Mouse (Mus musculus): ENCODE measurements around the gene Pdss2. TPM values are rescaled to one million over a fixed set of nuclear protein-coding genes. Genes with fewer than 3 reads are reported as not detected.

The Pdss2 gene
- polyA plus RNA-seq, 1 experiment from 2014 or later: 8.0 TPM

DNA sequence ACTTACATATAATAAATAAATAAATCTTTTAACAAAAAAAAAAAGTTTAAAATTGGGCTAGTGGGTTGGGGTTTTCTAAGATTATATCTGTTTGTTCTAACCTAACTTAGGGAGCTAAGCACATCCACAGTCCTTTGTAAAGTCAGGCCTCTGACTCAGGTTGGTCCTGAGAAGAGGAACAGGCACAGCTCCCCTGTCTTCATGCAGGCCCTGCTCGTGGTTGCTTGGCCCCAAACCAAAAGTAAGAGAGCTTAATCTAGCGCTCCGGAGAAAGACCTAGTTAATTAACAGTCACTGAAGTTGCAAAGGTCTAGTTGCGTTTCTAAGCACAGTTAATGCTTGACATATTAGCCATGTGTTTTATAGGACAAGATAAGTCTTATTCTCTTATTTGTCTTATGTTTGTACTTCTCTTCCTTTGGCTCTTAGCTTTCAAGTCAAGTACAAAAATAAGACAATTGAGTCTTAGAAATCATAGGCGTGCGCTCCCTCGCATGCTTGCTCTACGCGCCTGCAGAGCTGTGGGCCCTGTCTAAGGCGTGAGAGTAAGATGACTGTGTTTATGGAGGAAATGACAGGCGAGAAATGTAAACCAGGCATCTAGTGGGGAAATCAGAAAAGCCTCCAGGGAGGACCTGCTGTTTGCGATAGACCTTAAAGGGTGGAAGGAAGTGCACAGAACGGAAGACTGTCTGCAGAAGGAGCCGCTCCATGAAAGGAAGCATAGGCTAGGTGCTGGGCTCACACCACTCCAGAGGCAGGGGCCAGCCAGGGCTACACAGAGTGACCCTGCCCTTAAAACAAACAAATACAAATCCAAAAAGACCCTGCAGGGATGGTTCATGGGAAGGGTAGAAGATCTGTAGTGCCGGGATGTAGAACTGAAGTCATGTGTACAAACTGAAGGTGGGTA, 157.7 kb downstream of the Pdss2 start:
- Histone ChIP-seq H3K27ac (ENCODE audit: low read depth, low read length) (peak overlapping the region; percentile 63; the same call in 1 of the 2 replicates), H3K27me3 (replicated peaks; ENCODE audit: control insufficient read depth, insufficient read depth, low read length) (no peaks in the 10 kb centered on the region), H3K9ac (ENCODE audit: low read depth, low read length) (no peak overlapping the region), H3K4me2 (replicated peaks; ENCODE audit: low read depth) (peak overlapping the region; percentile 44), H3K4me1 (replicated peaks; ENCODE audit: control insufficient read depth, insufficient read depth, low read length) (0 out of 2 replicates have a peak, but pooled peaks cover 4% of the 10 kb centered on the region), H3K9me3 (ENCODE audit: control insufficient read depth) (no peaks in the 10 kb centered on the region), H3K4me3 (ENCODE audit: low read depth, low read length) (no peak overlapping the region), H3K36me3 (ENCODE audit: control insufficient read depth, insufficient read depth) (no peaks in the 10 kb centered on the region)
- TF ChIP-seq CTCF (IDR thresholded peaks at IDR 0.05; ENCODE audit: low read depth): no peak
- 22% methylated on average over 15 of the region's 15 CpGs for WGBS
- ATAC-seq: peak; percentile 36; the same call in 1 of the 2 replicates

DNA sequence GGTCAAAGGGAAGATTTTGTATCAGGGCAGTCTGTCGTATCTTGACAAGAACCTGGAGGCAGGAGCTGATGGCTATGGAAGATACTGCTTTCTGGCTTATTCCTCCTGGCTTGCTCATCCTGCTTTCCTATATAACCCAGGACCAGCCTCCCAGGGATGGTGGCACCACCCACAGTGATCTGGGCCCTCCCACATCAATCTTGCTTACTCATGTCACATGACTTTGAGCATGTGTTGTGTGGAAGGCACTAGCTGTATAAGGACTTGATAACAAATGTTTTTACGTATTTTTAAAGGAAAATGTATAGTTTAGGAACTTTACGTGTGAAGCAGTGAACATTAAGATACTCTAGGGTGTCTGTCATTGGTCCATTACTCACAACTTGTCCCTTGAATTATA, 161.4 kb downstream of the Pdss2 start:
- H3K4me2 ChIP-seq (replicated peaks; ENCODE audit: low read depth): no peak overlapping the region
- H3K9ac ChIP-seq (ENCODE audit: low read depth, low read length): no peak overlapping the region
- WGBS: 85% methylated on average over 3 of the region's 3 CpGs
- no peaks in the 10 kb centered on the region for H3K36me3 ChIP-seq (ENCODE audit: control insufficient read depth, insufficient read depth)
- no peak overlapping the region for H3K4me3 ChIP-seq (ENCODE audit: low read depth, low read length)
- H3K27ac ChIP-seq (ENCODE audit: low read depth, low read length): no peak overlapping the region
- no peaks in the 10 kb centered on the region for H3K9me3 ChIP-seq (ENCODE audit: control insufficient read depth)
- ATAC-seq: no peak
- 0 out of 2 replicates have a peak, but pooled peaks cover 4% of the 10 kb centered on the region for H3K4me1 ChIP-seq (replicated peaks; ENCODE audit: control insufficient read depth, insufficient read depth, low read length)
- TF ChIP-seq CTCF (IDR thresholded peaks at IDR 0.05; ENCODE audit: low read depth): no peak
- H3K27me3 ChIP-seq (replicated peaks; ENCODE audit: control insufficient read depth, insufficient read depth, low read length): no peaks in the 10 kb centered on the region

DNA sequence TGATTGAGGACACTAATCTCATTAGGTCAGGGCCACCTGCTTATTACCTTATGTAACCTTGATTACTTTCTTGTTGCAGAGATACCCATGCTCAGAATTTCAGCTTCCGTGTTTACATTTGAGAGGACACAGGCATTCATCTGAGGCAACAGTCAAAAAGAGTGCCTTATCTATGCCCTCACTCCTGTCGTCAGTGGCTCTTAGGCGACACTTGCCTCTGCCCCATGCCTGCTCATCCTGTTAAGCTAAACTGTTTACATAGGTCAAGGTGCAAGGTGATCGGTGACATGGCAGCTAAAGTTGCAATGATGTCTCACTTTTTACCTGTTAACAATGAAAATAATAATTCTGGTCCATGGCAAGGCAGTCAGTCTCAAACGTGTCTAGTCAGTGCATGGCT, 163.3 kb downstream of the Pdss2 start:
- no peak for ATAC-seq
- WGBS: 50% methylated on average over 5 of the region's 5 CpGs
- H3K4me3 ChIP-seq (ENCODE audit: low read depth, low read length): no peak overlapping the region
- H3K27ac ChIP-seq (ENCODE audit: low read depth, low read length): no peak overlapping the region
- H3K4me2 ChIP-seq (replicated peaks; ENCODE audit: low read depth): no peak overlapping the region
- H3K36me3 ChIP-seq (ENCODE audit: control insufficient read depth, insufficient read depth): no peaks in the 10 kb centered on the region
- H3K4me1 ChIP-seq (replicated peaks; ENCODE audit: control insufficient read depth, insufficient read depth, low read length): no peaks in the 10 kb centered on the region
- H3K27me3 ChIP-seq (replicated peaks; ENCODE audit: control insufficient read depth, insufficient read depth, low read length): no peaks in the 10 kb centered on the region
- TF ChIP-seq CTCF (IDR thresholded peaks at IDR 0.05; ENCODE audit: low read depth): no peak
- H3K9ac ChIP-seq (ENCODE audit: low read depth, low read length): no peak overlapping the region
- no peaks in the 10 kb centered on the region for H3K9me3 ChIP-seq (ENCODE audit: control insufficient read depth)

DNA sequence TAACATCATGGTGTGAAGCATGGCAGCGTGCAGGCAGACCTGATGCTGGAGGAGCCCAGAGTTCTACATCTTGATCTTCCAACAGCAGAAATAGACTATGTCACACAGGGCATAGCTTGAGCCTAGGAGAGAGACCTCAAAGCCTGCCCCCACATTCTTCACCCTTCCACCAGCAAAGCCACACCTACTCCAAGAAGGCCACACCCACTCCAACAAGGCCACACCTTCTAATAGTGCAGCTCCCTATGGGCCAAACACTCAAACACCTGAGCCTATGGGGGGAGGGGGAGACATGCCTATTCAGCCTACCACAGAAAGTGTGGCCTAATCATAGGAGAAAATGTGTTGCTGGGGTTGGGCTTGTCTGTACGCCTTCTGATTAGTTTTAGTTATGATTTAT, 171.6 kb downstream of the Pdss2 start:
- Histone ChIP-seq H3K9ac (ENCODE audit: low read depth, low read length) (no peak overlapping the region), H3K27me3 (replicated peaks; ENCODE audit: control insufficient read depth, insufficient read depth, low read length) (no peaks in the 10 kb centered on the region), H3K4me2 (replicated peaks; ENCODE audit: low read depth) (no peak overlapping the region), H3K4me3 (ENCODE audit: low read depth, low read length) (no peak overlapping the region), H3K27ac (ENCODE audit: low read depth, low read length) (no peak overlapping the region), H3K4me1 (replicated peaks; ENCODE audit: control insufficient read depth, insufficient read depth, low read length) (no peaks in the 10 kb centered on the region), H3K36me3 (ENCODE audit: control insufficient read depth, insufficient read depth) (no peaks in the 10 kb centered on the region), H3K9me3 (ENCODE audit: control insufficient read depth) (no peaks in the 10 kb centered on the region)
- 93% methylated on average over 2 of the region's 2 CpGs for WGBS
- TF ChIP-seq CTCF (IDR thresholded peaks at IDR 0.05; ENCODE audit: low read depth): no peak
- no peak for ATAC-seq

DNA sequence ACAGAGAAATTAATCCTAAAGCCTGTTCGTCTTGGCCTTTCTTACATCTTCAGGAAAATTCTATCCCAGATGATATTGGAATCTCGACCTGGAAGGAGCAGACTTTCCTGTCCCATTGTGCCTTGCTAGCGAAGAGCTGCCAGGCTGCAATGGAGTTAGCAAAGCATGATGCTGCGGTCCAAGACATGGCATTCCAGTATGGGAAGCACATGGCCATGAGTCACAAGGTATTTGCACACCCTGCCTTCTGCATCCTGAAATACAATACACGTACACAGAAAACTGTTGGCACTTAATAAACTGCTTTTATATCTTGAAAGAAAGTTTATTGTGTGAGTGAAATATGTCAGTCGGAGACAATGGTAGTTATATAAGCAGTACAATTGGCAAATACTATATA, 172.5 kb downstream of the Pdss2 start:
- no peaks in the 10 kb centered on the region for H3K4me1 ChIP-seq (replicated peaks; ENCODE audit: control insufficient read depth, insufficient read depth, low read length)
- 88% methylated on average over 6 of the region's 6 CpGs for WGBS
- no peaks in the 10 kb centered on the region for H3K36me3 ChIP-seq (ENCODE audit: control insufficient read depth, insufficient read depth)
- TF ChIP-seq CTCF (IDR thresholded peaks at IDR 0.05; ENCODE audit: low read depth): no peak
- H3K27me3 ChIP-seq (replicated peaks; ENCODE audit: control insufficient read depth, insufficient read depth, low read length): no peaks in the 10 kb centered on the region
- H3K9me3 ChIP-seq (ENCODE audit: control insufficient read depth): no peaks in the 10 kb centered on the region
- no peak overlapping the region for H3K4me2 ChIP-seq (replicated peaks; ENCODE audit: low read depth)
- no peak overlapping the region for H3K9ac ChIP-seq (ENCODE audit: low read depth, low read length)
- H3K27ac ChIP-seq (ENCODE audit: low read depth, low read length): no peak overlapping the region
- ATAC-seq: no peak
- no peak overlapping the region for H3K4me3 ChIP-seq (ENCODE audit: low read depth, low read length)

DNA sequence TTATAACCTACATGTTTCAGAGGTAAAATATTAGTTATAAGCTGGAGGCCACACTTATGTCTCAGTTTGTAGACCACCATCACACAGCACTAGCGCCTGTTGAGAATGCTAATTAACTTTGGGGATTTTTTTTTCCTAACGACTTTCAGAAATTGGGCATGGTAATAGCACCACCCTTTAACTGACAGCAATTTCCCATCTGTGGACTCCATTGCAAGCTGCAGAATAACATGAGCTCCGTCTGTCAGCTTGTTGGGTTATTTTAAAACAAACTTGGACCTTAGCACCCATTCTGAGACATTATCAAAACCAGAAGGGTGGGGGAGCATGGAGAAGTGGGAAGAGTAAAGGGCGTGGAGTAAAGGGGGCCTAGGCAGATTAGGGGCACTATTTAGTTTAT, 174.5 kb downstream of the Pdss2 start:
- H3K9me3 ChIP-seq (ENCODE audit: control insufficient read depth): no peaks in the 10 kb centered on the region
- H3K36me3 ChIP-seq (ENCODE audit: control insufficient read depth, insufficient read depth): no peaks in the 10 kb centered on the region
- ATAC-seq: no peak
- no peak for TF ChIP-seq CTCF (IDR thresholded peaks at IDR 0.05; ENCODE audit: low read depth)
- no peaks in the 10 kb centered on the region for H3K27me3 ChIP-seq (replicated peaks; ENCODE audit: control insufficient read depth, insufficient read depth, low read length)
- no peaks in the 10 kb centered on the region for H3K4me1 ChIP-seq (replicated peaks; ENCODE audit: control insufficient read depth, insufficient read depth, low read length)
- H3K27ac ChIP-seq (ENCODE audit: low read depth, low read length): no peak overlapping the region
- H3K4me2 ChIP-seq (replicated peaks; ENCODE audit: low read depth): no peak overlapping the region
- WGBS: 67% methylated on average over 4 of the region's 4 CpGs
- no peak overlapping the region for H3K4me3 ChIP-seq (ENCODE audit: low read depth, low read length)
- H3K9ac ChIP-seq (ENCODE audit: low read depth, low read length): no peak overlapping the region

Data from intestine, postnatal 0 days (tissue).